Mouse (Mus musculus) frontal cortex, postnatal 36 days (tissue): Measurements from ENCODE around the gene Egfl7.

ENCODE experiments used
- DNase-seq, 2 experiments: peaks; one replicate each; pipeline ENCODE4 v3.0.0; 2022; ENCODE audit warnings: low spot score in 2 of 2

Gene Egfl7

DNA sequence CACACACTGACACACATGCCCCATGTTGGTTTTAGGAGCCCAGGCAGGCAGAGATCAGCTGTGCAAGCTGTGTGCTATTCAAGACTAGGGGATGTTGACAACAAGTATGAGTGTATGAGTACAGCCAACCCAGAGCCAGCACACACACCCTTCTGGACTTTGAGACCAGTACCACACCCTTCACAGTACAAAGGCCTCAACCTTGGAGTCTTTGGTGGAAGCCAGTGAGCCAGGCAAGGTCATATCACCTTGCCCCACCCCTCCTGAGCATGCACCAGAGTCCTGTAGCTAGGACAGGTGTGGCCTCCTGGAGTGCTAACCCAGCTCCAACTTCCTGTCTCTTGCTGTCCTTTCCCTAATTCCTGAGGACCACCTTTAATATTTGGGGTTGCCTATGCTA, 31.2 kb downstream of the Egfl7 start:
- no peak for DNase-seq

DNA sequence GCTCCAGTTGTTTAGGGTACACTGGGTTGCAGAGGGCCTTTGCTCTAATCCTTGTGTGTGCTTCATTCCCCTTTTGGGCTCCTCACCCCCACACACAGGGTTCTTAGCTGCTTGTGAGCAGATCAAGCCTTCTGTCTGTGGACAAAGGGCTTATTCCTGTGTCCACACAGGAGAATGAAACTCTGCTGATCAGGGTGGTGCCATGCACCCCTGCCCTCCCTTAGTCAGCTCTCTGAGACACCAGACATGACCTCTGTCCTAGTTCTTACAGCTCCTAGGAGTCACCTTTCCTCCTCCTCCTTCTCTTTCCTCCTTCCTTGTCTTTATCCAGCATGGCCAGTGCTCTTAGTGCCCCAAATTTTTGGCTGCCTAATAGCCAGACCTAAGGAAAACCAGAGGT, 32.1 kb downstream of the Egfl7 start:
- no peak for DNase-seq

DNA sequence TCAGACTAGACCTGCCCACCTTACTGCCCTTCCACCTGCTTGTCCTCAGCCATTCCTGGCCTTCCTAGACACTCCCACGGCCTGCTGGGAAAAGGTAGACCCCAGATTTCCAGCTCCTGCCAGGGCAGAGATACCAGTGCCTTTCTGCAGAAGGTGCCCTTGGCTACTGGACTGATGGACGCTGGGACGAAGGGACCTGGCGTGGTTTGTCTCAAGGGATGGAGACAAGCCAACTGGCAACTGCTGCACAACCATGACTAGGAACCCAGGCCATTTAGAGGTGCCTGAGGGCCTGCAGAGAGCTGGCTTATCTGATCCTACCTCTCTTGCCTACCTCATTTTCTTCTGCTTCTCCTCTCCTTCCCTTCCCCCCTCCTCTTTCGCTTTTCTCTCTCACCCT, 35.1 kb downstream of the Egfl7 start:
- DNase-seq, result no peak

DNA sequence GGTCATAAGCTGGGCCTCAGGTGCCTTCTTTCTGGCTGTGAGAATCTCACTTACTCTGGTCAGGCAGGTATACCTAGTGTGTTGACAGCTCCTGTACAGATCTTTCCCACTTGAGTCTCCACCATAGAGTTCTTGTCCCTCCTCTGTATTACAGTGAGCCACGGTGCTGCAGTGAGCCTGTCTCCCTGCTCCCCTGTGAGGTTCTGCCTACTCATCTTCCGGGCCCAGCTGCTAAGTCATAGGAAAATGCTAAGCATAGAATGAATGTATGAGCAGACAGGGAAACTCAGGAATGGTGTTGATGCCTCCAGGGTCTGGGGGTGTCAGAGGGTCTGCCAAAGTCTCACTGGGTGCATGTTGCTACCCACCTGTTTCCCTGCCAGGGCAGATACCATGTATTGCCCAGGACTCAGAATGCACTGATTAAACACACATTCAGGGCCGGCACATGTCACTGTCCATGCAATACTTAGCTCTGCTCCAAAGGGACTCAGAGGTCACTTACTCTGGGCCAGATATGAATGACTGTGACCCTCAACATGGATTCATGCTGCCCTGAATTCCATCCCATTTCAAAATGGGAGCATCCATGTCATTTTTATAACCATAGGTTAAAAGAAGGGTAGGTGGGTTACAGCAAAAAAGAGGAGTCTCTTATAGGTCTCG, 35.8 kb downstream of the Egfl7 start:
- DNase-seq, result no peak

DNA sequence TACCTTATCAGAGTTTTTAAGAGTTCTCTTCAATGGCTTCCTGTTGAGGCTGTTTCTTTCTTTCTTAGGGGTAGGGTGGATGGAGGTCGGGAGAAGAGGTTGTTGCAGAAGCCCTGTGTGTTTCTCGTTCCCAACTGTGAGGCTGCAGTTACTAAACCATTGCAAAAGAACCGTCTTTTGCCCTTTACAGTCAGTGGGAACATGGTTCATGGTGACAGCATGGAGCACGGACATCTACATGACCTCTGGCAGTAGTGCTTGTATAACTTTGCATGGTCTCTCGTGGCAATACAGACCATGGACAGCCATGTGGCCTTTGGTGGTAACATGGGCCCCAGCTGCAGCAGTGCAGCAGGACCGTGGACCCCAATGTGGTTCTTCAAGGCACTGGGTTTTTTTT, 37.5 kb downstream of the Egfl7 start:
- DNase-seq, result no peak

DNA sequence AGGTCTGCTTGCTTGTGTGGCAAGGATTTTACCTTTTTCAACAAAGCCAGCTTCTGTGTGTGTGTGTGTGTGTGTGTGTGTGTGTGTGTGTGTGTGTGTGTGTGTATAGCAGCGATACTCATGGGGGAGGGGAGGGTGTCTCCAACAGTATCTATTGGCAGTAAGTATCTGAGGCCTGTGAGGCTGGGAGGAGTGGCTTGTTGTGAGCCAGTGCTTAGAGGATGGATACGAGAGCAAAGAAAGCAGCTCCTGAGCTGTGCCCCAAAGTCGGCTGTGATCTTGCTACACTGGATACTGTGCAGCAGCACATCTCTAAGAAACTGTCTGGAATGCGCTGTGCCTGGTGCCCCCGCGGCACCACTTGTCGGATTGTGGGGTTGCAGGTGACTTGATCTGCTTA, 38.1 kb downstream of the Egfl7 start:
- DNase-seq, result no peak

DNA sequence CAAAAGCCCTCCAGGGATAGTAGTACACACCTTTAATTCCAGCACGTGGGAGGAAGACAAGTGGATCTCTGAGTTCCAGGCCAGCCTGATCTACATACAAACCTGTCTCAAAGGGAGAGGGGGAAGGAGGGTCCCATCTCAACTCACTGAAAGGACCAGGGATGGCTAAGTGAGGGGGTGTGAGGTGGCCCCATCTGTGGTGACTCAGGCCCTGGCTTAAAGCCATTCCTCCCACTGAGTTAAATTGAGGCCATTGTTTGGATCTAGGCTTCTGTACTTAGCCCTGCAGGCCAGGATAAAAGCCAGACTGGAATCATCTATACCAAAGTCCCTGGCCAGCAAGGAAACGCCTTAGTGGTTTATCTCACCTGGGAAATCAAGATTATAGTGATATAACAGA, 41.4 kb downstream of the Egfl7 start:
- DNase-seq, result no peak

DNA sequence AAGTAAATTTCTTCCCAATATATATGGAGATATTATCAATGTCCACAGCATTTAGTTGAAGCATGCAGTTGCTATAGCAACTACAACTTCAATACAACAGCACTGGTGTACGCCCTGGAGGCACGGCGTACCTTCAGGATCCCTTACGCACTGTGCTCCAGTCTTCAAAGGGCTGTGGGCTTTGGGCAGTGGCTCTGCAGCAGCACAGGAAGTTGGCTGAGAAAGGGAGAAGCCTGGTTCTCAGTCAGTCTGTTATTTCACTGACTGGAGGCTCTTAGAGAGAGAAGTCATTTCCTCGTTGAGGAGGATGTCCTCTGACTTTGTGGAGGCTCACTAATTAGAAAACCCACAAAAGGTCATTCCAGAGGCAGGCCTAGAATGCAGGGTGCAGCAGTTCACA, 43.2 kb downstream of the Egfl7 start:
- DNase-seq, result no peak

DNA sequence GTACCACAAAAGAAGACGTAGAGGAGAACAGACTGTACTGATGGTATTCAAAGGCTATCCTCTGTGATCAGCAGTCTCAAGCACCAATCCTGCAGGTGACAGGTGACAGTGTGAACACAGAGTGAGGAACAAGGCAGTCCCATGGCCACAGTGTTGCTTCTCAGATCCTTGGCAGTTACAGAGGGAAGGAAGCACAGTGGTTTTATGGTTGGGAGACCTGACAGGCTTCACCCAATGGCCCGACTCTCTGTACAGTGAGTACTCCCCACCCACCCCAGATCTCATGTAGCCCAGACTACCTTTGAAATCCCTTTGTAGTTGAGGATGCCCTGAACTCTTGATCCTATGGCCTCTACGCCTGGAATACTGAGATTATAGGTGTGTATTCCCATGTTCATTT, 45.6 kb downstream of the Egfl7 start:
- no peak for DNase-seq

DNA sequence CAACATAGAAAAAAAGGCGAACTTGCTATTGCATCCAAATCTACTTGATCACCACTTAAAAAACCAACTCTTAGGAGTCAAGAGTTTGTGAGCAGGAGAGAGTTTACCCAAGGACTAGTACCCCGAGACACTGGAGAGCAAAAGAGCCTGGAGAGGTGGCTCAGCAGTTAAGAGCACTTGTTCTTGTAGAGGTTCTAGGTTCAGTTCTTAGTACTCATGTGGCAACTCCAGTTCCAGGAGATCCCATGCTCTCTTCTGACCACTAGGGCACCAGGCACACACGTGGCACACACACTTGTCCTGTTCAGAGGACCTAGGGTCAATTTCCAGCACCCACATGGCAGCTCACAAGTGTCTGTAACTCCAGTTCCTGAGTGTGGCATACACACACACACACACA, 46.3 kb downstream of the Egfl7 start:
- DNase-seq, result no peak

DNA sequence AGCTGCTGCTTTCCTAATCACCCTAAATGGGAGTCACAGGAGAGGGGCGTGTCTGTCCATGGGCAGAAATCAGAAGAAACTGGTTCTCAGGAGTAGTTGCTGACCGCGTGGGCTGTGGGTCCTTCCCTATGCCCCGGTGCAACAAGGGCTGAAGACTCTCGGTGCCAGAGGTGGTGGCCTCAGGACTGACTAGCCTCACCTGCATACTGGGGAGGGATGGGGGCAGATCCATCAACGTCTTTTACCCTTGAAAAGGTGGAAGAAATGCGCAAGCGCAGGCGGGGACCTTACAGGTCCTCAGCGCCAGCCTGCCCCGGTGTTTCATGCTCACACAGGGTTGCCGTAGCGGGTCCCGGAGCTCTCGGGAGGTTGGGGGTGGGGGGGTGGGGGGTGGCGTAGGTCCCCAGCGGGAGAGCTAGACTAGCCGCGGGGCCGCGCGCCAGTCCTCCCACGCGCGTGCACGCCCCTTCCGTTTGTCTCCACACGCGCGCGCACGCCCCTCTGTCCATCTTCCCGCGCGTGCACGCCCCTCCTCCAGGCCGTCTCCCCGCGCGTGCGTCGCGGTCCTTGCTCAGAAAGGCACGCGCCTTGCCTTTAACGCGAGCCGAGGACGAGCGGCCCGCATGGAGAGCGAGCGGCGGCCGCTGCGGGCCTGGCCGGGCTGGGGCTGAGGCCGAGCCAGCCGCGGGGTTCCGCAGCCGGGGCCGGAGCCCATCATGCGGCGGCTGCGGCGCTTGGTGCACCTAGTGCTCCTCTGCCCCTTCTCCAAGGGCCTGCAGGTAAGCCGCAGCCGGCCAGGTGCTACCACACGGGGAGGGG, 48.3 kb downstream of the Egfl7 start, which contains the start of gene Fam69b:
Gene Fam69b (plus strand): TSS at position 537 of the 819 bp plus-strand sequence.
- peak; percentile 81 to 91 for DNase-seq

DNA sequence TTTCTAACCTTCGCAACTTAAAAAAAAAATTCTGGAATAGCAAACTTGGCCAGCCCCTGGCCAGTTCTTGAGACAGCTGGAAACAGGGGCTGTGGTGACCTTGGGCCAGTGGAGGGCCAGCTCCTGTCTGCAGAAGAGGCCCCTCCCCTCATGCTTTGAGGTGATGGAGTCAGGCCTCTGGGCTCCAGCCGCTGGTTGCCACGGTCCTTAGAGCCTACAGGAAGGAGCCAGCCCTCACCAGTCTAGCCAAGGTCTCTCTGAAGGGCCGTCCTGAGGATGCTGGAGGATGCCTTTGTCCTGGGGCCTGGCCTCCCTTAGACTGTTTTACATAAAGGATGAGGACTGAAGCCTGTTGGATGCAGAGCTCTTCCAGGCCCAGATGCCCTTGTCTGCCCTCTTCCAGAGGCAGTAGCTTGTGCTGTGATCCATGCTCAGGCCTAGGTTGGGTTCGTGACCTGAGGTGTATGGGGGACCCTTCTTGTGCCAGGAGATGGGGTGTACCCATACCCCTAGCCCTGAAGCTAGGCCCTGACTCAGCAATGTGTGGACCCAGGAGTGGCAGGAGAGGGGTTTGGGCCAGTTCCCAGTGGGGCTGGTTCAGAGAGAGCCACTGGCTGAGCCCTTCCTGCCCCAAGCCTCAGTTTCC, 49.1 kb downstream of the Egfl7 start:
- DNase-seq, result peak in 1 of 2 experiments; percentile 8

DNA sequence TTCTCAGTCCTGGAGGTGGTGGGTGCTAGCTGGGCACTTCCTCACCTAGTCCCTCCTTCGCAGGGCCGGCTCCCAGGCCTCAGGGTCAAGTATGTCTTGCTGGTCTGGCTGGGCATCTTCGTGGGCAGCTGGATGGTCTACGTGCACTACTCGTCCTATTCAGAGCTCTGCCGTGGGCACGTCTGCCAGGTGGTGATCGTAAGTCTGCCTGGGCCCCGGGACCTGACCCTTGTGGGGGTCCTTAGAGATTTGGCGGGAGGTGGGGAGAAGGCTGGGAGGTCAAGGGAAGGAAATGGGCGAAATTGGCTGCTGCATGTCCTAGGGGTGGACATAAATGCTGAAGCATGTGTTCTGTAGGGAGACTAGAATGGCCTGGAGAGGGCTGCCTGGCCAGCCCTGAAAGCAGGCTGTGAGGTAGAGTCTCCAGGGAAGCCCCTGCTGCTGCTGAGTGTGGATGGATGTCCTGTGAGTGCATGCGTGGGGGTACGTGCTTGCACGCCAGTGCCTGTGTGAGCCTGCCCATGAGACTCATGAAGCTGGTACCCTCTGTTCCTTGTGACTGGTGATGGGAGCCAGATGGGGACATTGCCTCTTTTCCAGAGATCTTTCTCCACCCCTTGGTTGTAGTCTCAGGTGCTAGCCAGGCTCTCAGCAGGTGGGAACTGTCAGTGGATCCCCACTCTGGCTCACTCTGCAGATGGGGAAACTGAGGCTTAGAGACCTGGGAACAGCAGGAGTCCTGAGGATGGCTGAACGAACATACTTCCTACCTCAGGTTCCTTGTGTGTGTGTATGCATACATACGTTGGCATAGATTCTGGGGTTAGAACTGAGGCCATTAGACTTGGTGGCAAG, 53.0 kb downstream of the Egfl7 start:
- no peak for DNase-seq

DNA sequence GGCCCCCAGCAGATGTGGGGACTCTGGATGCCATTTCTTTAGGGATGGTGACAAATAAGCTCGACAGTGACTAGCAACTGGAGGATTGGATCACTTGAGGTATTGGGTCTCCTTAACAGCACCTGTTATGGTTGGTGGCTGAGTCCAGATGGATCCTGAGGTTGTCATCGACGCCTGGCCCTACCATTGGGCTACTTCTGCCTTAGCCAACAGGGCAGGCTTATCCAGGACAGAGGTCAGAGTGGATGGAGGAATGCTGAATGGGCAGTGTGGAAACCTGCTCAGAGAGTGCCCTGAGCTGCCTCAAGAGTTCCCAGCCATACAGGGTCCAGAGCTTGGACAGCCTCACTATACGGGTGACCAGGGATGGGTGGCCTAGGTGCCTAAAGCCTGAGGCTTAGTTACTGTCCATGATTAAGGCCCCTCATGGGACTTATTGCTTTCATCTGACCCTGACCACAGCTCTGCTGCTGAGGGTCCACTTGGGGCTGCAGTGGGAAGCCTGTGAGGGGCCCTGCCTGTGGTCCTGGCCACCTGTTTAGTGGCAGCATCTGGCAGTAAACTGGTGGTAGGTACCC, 54.2 kb downstream of the Egfl7 start:
- DNase-seq, result no peak

DNA sequence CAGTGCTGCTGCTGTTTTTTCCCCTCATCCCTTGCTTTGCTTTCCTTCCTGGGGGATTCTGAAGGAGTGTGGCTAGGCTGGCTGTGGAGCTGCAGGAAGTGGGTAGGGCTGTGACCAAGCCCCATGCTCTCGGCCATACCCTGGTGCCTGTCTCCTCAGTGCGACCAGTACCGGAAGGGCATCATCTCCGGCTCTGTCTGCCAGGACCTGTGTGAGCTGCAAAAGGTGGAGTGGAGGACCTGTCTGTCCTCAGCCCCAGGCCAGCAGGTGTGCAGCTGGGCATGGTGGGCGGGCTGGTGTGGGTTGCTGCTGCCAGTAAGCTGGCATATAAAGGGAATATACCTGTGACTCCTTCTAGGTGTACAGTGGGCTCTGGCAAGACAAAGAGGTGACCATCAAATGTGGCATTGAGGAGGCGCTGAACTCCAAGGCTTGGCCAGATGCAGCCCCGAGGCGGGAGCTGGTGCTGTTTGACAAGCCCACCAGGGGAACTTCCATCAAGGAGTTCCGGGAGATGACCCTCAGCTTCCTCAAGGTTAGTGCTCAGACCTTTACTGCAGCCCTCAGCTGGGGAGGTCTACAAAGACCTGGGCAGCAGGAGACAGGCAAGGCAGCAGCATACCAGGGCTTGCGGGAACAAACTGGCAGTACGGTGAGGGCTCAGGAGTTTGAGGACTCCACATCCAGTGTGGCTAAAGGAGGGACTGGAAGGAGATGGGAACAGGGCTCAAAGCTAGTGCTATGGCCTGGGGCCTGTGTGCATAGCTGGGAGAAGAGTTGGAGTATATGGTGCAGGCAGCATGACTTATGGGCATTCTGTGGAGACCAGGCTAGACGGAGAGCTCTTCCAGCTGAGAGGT, 55.0 kb downstream of the Egfl7 start:
- DNase-seq, result peak in 1 of 2 experiments; percentile 6

DNA sequence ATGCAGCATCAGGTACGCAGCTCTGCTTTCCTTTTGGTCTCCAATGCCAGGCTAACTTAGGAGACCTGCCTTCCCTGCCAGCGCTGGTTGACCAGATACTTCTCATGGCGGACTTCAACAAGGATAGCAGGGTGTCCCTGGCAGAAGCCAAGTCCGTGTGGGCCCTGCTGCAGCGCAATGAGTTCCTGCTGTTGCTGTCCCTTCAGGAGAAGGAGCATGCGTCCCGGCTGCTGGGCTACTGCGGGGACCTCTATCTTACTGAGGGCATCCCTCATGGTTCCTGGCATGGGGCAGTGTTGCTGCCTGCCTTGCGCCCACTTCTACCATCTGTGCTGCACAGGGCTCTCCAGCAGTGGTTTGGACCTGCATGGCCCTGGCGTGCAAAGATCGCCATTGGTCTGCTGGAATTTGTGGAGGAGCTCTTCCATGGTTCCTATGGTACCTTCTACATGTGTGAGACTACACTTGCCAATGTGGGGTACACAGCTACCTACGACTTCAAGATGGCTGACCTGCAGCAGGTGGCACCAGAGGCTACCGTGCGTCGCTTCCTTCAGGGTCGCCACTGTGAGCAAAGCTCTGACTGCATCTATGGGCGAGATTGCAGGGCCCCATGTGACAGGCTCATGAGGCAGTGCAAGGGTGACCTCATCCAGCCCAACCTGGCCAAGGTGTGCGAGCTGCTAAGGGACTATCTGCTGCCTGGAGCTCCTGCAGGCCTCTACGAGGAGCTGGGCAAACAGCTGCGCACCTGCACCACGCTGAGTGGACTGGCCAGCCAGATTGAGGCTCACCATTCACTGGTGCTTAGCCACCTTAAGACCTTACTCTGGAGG, 55.9 kb downstream of the Egfl7 start:
- peak in 1 of 2 experiments; percentile 9 for DNase-seq

DNA sequence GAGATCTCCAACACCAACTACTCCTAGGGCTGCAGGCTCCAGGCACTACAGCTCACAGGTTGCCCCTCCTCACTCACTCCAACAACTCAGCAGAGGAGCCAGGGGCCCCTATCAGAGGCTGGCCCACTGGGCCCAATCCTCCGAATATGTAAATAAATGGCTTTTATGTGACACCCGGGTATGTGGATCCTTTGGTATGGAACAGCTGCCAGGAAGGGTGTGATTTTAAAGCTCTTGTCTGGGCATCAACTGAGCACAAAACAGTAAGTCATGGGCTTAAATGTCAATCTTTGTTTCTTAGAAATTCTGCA, 56.5 kb downstream of the Egfl7 start:
- no peak for DNase-seq

DNA sequence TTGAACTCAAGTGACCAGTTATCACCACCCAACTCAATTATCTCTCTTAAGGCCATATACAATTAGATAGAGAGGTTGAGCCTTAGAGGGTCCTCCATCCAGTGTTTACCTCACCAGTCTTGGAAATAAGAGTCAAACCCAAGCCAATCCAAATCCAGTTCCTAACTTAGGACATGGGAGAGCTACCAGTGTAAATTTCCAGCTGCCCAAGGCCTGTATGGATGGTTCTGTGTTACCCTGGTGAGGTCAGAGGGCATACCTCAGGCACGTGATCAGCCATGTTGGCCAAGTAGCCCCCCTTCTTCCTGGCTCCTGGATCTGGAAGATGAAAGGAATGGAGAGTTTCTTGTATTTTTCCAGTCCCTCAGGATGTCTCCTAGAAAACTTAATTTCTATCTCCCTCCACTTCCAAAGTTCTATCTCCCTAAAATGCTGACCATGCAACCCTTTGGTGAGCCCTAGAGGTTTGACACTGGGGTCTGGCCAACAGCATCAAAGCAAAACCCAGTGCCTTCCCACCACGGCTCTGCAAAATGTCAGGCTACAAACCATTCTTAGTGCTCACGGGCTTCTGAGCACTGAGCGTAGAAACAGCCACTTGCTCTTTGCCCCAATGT, 57.6 kb downstream of the Egfl7 start:
- DNase-seq, result no peak

DNA sequence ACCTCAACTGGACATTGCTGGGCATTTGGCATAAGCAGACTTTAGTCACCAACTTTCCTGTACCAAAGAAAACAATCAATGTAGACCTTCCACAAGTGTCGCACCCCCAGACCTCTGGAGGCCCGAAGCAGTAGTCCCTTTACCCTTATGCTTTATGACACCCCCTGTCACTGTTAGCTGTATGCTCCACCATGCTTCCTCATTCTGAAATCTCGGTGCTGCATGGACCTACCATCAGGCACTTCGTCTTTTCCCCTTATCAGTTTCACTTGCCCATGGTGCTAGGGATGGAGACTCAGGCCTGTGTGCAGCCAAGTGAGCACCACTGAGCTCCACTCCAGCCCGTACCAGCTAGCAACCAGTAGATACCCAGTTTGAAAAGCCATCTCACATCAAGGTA, 58.2 kb downstream of the Egfl7 start:
- DNase-seq, result no peak
